Mouse (Mus musculus) C2C12 (cell line): ENCODE measurements around the gene Enc1.

Experiments
- CTCF ChIP-seq: IDR thresholded peaks from one replicate; pipeline ENCODE4 v1.5.1; 2011; ENCODE audit not compliant: control insufficient read depth, insufficient read depth, insufficient read length
- MAX ChIP-seq: IDR thresholded peaks from one replicate; pipeline ENCODE4 v1.6.1; 2011; ENCODE audit warnings: mild to moderate bottlenecking, control low read depth

DNA sequence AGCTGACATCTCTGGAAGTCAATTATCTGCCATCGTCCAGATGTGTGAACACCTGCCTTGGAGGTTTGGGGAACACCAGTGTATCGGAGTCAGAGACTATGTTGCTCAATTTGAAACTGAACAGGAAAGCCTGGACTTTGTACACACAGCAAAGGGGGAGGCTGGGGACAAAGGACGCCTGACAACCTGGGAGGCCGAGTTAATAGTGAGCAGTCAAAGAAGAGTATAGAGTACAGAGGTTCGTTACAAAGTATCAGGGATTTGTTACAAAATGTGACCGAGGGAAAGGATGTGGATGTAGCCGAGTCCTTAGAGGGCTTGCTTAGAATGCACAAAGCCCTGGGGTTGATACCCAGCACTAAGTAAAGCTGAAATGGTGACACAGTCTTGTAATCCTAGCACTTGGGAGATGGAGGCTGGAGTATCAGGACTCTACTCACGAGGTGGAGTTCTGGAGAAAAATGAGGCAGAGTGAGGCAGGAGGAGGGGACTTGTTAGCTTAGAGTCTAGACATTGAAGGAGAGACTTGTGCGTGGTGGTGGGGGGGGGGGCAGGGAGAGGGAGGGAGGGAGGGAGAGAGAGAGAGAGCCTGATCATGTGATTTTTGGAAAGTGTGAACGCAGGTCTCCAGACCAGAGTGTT, 16.4 kb upstream of the Enc1 start:
- no peak for TF ChIP-seq CTCF
- TF ChIP-seq MAX = no peak
